Mouse (Mus musculus): ENCODE results near the gene Zdhhc4. TPM values are rescaled to one million over a fixed set of nuclear protein-coding genes. Genes with fewer than 3 reads are reported as not detected.

Zdhhc4 gene
- polyA plus RNA-seq, 1 experiment: 4.9 TPM

- H3K4me1 ChIP-seq (ENCODE audit: control insufficient read depth): peaks cover 12% of the 10 kb centered on the region
- H3K9me3 ChIP-seq (ENCODE audit: control insufficient read depth, low read length): no peaks in the 10 kb centered on the region
- no peak overlapping the region for H3K4me3 ChIP-seq (replicated peaks)
- peaks cover 45% of the 10 kb centered on the region for H3K27me3 ChIP-seq (ENCODE audit: control insufficient read depth)
- H3K36me3 ChIP-seq (ENCODE audit: control insufficient read depth): no peaks in the 10 kb centered on the region
- no peak for TF ChIP-seq TAL1 (IDR thresholded peaks at IDR 0.05; ENCODE audit: low read length)
- no peak for TF ChIP-seq GATA1 (IDR thresholded peaks at IDR 0.05; ENCODE audit: low read length)
These were observed 56.3 kb downstream of the Zdhhc4 start for GRCm38 (mm10) chr5:143272540-143273330.

- H3K4me3 ChIP-seq (replicated peaks): no peak overlapping the region
- TF ChIP-seq GATA1 (IDR thresholded peaks at IDR 0.05; ENCODE audit: low read length): no peak
- TF ChIP-seq TAL1 (IDR thresholded peaks at IDR 0.05; ENCODE audit: low read length): no peak
- no peaks in the 10 kb centered on the region for H3K9me3 ChIP-seq (ENCODE audit: control insufficient read depth, low read length)
- H3K27me3 ChIP-seq (ENCODE audit: control insufficient read depth): peaks cover 39% of the 10 kb centered on the region
- H3K4me1 ChIP-seq (ENCODE audit: control insufficient read depth): peaks cover 12% of the 10 kb centered on the region
- no peaks in the 10 kb centered on the region for H3K36me3 ChIP-seq (ENCODE audit: control insufficient read depth)
These were observed 56.9 kb downstream of the Zdhhc4 start for GRCm38 (mm10) chr5:143272108-143272507.

DNA sequence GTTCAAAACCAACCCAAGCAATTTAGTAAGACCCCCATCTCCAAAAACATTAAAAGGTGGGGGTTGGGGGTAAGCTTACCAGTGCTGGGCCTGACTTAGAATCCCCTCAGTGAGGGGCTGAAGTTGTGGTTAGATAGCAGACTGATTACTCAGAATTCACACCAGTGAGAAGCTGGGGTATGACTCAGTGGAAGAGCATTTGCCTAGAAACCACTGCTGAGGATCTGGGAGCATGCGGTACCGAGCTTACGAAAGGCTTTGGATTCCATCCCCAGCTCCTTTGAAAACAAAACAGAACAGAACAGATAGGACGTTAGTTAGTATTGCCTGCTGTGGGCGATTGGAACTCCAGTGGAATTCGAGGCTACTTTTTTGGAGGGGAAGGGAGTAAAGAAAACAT is 57.4 kb downstream of the Zdhhc4 start:
- peaks cover 37% of the 10 kb centered on the region for H3K27me3 ChIP-seq (ENCODE audit: control insufficient read depth)
- no peak for TF ChIP-seq GATA1 (IDR thresholded peaks at IDR 0.05; ENCODE audit: low read length)
- no peak for TF ChIP-seq TAL1 (IDR thresholded peaks at IDR 0.05; ENCODE audit: low read length)
- no peaks in the 10 kb centered on the region for H3K36me3 ChIP-seq (ENCODE audit: control insufficient read depth)
- no peak overlapping the region for H3K4me3 ChIP-seq (replicated peaks)
- no peaks in the 10 kb centered on the region for H3K9me3 ChIP-seq (ENCODE audit: control insufficient read depth, low read length)
- peaks cover 12% of the 10 kb centered on the region for H3K4me1 ChIP-seq (ENCODE audit: control insufficient read depth)

- Histone ChIP-seq H3K4me3 (replicated peaks) (peak overlapping the region; percentile 65), H3K9me3 (ENCODE audit: control insufficient read depth, low read length) (no peaks in the 10 kb centered on the region), H3K27me3 (ENCODE audit: control insufficient read depth) (peaks cover 31% of the 10 kb centered on the region), H3K4me1 (ENCODE audit: control insufficient read depth) (peaks cover 12% of the 10 kb centered on the region), H3K36me3 (ENCODE audit: control insufficient read depth) (no peaks in the 10 kb centered on the region)
- TF ChIP-seq GATA1 (IDR thresholded peaks at IDR 0.05; ENCODE audit: low read length): no peak
- no peak for TF ChIP-seq TAL1 (IDR thresholded peaks at IDR 0.05; ENCODE audit: low read length)
These were observed 58.9 kb downstream of the Zdhhc4 start for GRCm38 (mm10) chr5:143270151-143270519.

DNA sequence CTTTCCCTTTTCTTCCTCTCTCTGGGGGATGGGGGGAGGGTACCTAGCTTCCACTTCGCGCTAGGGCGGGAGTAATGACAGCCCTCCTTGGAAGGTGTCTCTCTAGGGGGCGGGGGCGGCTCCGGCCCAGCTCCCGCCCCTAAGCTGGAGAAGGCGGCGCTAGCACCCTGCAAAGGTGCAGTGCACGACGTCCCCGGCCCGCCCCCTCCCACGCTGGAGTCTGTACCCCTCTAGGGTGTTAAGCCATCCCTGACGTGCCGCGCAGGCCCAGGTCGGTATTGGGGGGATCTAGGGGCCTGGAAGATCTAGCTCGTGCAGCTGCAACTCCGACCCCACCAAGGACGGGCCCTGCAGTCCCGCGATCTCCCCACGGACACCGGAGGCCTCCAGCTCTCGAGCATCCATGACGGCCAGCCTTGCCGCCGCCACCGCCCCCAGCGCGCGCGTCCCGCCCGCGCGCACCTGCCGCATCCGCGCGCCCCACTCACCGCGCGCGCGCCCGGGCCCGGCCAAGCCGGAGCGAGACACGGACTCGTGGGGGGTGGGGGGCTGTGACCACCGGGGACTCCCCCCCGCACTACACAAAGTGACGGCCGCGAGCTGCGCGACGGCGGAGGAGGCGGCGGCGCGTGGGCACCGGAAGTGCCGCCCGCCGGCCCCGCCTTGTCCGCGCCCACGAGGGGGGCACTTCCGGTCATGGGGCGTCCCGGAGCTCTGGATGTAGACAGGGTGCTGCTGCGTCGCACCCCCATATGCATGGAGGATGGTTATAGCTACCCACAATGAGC is 59.5 kb downstream of the Zdhhc4 start, which contains the start of gene Zfp316:
TSS of gene Zfp316 (minus strand) at position 660 of the 788 bp plus-strand sequence.
- Histone ChIP-seq H3K4me1 (ENCODE audit: control insufficient read depth) (peaks cover 12% of the 10 kb centered on the region), H3K27me3 (ENCODE audit: control insufficient read depth) (peaks cover 31% of the 10 kb centered on the region), H3K4me3 (replicated peaks) (peak within 1 kb of the TSS; percentile 65), H3K36me3 (ENCODE audit: control insufficient read depth) (no peaks in the 10 kb centered on the region), H3K9me3 (ENCODE audit: control insufficient read depth, low read length) (no peaks in the 10 kb centered on the region)
- TF ChIP-seq TAL1 (IDR thresholded peaks at IDR 0.05; ENCODE audit: low read length) (no peak), GATA1 (IDR thresholded peaks at IDR 0.05; ENCODE audit: low read length) (no peak)

DNA sequence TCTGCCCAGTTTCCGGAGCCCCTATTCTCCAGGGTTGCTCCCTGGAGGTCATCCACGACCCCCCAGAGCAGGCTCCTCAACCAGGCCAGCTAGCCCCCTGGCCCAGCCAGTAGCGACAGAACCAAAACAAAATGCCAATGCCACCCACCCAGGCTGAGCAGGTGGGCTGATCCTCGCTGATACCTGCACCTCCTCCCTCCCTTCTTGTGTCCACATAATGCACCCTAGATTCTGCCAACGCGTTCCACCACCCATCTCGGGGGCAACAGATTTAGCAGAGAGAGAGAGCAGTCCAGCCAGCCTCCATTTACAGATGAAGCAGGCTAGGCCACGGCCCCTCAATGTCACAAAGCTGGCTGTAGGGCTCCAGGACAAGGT is 60.1 kb downstream of the Zdhhc4 start:
- Histone ChIP-seq H3K4me3 (replicated peaks) (peak overlapping the region; percentile 65), H3K36me3 (ENCODE audit: control insufficient read depth) (no peaks in the 10 kb centered on the region), H3K27me3 (ENCODE audit: control insufficient read depth) (peaks cover 31% of the 10 kb centered on the region), H3K4me1 (ENCODE audit: control insufficient read depth) (peaks cover 12% of the 10 kb centered on the region), H3K9me3 (ENCODE audit: control insufficient read depth, low read length) (no peaks in the 10 kb centered on the region)
- TF ChIP-seq GATA1 (IDR thresholded peaks at IDR 0.05; ENCODE audit: low read length) (no peak), TAL1 (IDR thresholded peaks at IDR 0.05; ENCODE audit: low read length) (no peak)

- H3K9me3 ChIP-seq (ENCODE audit: control insufficient read depth, low read length): no peaks in the 10 kb centered on the region
- peaks cover 12% of the 10 kb centered on the region for H3K4me1 ChIP-seq (ENCODE audit: control insufficient read depth)
- no peak overlapping the region for H3K4me3 ChIP-seq (replicated peaks)
- peaks cover 2% of the 10 kb centered on the region; the same call in 1 of the 2 replicates for H3K36me3 ChIP-seq (ENCODE audit: control insufficient read depth)
- TF ChIP-seq GATA1 (IDR thresholded peaks at IDR 0.05; ENCODE audit: low read length): no peak
- TF ChIP-seq TAL1 (IDR thresholded peaks at IDR 0.05; ENCODE audit: low read length): no peak
- peaks cover 31% of the 10 kb centered on the region for H3K27me3 ChIP-seq (ENCODE audit: control insufficient read depth)
These were observed 62.3 kb downstream of the Zdhhc4 start for GRCm38 (mm10) chr5:143266794-143267193.

Other genes with a start within 250 kb of the Zdhhc4 start
- 2.4 and 2.9 TPM in 2 replicates for gene Rnf216, start 216.3 kb downstream of the Zdhhc4 start, polyA plus RNA-seq (2012)
- not detected in 2 replicates for gene Olfr718-ps1, start 181.7 kb downstream of the Zdhhc4 start, polyA plus RNA-seq (2012)
- gene Rbak, start 148.5 kb downstream of the Zdhhc4 start, polyA plus RNA-seq (2012): 0.01 and 0.02 TPM in 2 replicates
- gene Spdye4b, start 148.2 kb downstream of the Zdhhc4 start, polyA plus RNA-seq (2012): not detected in 2 replicates
- gene Spdye4a, start 102.4 kb downstream of the Zdhhc4 start, polyA plus RNA-seq (2012): 0.02 TPM in 1 of 2 replicates, not detected in the other
- gene Zfp12, start 94.1 kb downstream of the Zdhhc4 start, polyA plus RNA-seq (2012): 0.02 TPM in 2 replicates
- gene Zfp316, start 59.2 kb downstream of the Zdhhc4 start, polyA plus RNA-seq (2012): 0.02 TPM in 2 replicates
- gene Zfp853, start 35.6 kb downstream of the Zdhhc4 start, polyA plus RNA-seq (2012): 0.01 TPM in 1 of 2 replicates, not detected in the other
- gene E130309D02Rik, start 13.9 kb downstream of the Zdhhc4 start, polyA plus RNA-seq (2012): 9.0 and 10.0 TPM in 2 replicates
- gene Grid2ip, start 28.1 kb upstream of the Zdhhc4 start, polyA plus RNA-seq (2012): not detected in 2 replicates
- gene Kdelr2, start 74.6 kb upstream of the Zdhhc4 start, polyA plus RNA-seq (2012): 4.8 and 5.2 TPM in 2 replicates
- 0.52 and 0.87 TPM in 2 replicates for gene Daglb, start 135.3 kb upstream of the Zdhhc4 start, polyA plus RNA-seq (2012)
- 7.6 and 8.1 TPM in 2 replicates for gene Rac1, start 198.8 kb upstream of the Zdhhc4 start, polyA plus RNA-seq (2012)